Mouse (Mus musculus) limb, embryonic 11.5 days (tissue): ENCODE data around the gene Sptssa. TPM values are rescaled to one million over a fixed set of nuclear protein-coding genes. Genes with fewer than 3 reads are reported as not detected.
A peak's percentile ranks its signal among the peaks of the same experiment; 100 is the strongest.

ENCODE experiments used
- ATAC-seq: fragments of 200-750 bp; cut with Nextera tagmentation; 2 replicates; pipeline ENCODE4 v1.8.0; 2017; ENCODE audit warnings: low read depth; ENCODE audit not compliant: insufficient number of reproducible peaks, low FRiP score, low TSS enrichment
- DNase-seq: peaks from one replicate; pipeline ENCODE4 v3.0.0-alpha.2; 2015; ENCODE audit warnings: low spot score
- H3K27ac ChIP-seq: fragments of 300-500 bp; sonication (generic); replicated peaks from 2 replicates; pipeline ENCODE4 v1.5.1; 2014; ENCODE audit warnings: low read depth, mild to moderate bottlenecking, low read length
- H3K27me3 ChIP-seq: fragments of 300-500 bp; sonication (generic); 2 replicates; pipeline ENCODE4 v1.6.1; 2014; ENCODE audit warnings: mild to moderate bottlenecking, low read length, mixed read lengths; ENCODE audit not compliant: control insufficient read depth, insufficient read depth
- H3K36me3 ChIP-seq: fragments of 300-500 bp; sonication (generic); 2 replicates; pipeline ENCODE4 v1.6.1; 2014; ENCODE audit warnings: mild to moderate bottlenecking, low read length, moderate library complexity, mixed read lengths; ENCODE audit not compliant: control insufficient read depth, insufficient read depth
- H3K4me1 ChIP-seq: fragments of 300-500 bp; sonication (generic); 2 replicates; pipeline ENCODE4 v1.6.1; 2014; ENCODE audit warnings: low read length, mixed read lengths; ENCODE audit not compliant: control insufficient read depth, insufficient read depth
- H3K4me2 ChIP-seq: fragments of 300-500 bp; sonication (generic); 2 replicates; pipeline ENCODE4 v1.6.1; 2014; ENCODE audit warnings: low read depth, mild to moderate bottlenecking, moderate library complexity; ENCODE audit not compliant: severe bottlenecking
- H3K4me3 ChIP-seq: fragments of 300-500 bp; sonication (generic); 2 replicates; pipeline ENCODE4 v1.5.1; 2014; ENCODE audit warnings: low read depth, low read length
- H3K9ac ChIP-seq: fragments of 300-500 bp; sonication (generic); 2 replicates; pipeline ENCODE4 v1.6.1; 2014; ENCODE audit warnings: mild to moderate bottlenecking, low read length
- H3K9me3 ChIP-seq: fragments of 300-500 bp; sonication (generic); 2 replicates; pipeline ENCODE4 v1.6.1; 2016; ENCODE audit warnings: low read length; ENCODE audit not compliant: control insufficient read depth
- WGBS: fragments of 180-500 bp; shearing (Covaris S2); extraction: QIAGEN DNeasy Blood & Tissue Kit; methylation state at CpG from one replicate; pipeline ENCODE4 v1.1.7; 2014; 5-methylcytosine and 5-hydroxymethylcytosine counted together
- polyA plus RNA-seq: library from polyadenylated mRNA; unstranded; fragments of >200 nt; fragmentation: Nextera tagmentation; extraction: Ambion mirVana; gene quantifications from 2 replicates; pipeline ENCODE4 v1.2.1, GENCODE M21; 2014

The Sptssa gene
- polyA plus RNA-seq, 1 experiment from 2014 or later = 178 TPM

- H3K4me2 ChIP-seq = no peak overlapping the region
- no peak overlapping the region for H3K4me3 ChIP-seq
- H3K36me3 ChIP-seq = no peaks in the 10 kb centered on the region
- peaks cover 9% of the 10 kb centered on the region for H3K4me1 ChIP-seq
- no peaks in the 10 kb centered on the region for H3K9me3 ChIP-seq
- 72% methylated on average over 7 of the region's 7 CpGs for WGBS
- no peaks in the 10 kb centered on the region for H3K27me3 ChIP-seq
- no peak for DNase-seq
- H3K27ac ChIP-seq = no peak overlapping the region
- ATAC-seq = no peak
- H3K9ac ChIP-seq = no peak overlapping the region
Measured at GRCm38 (mm10) chr12:54658425-54659092, 2.2 kb upstream of the Sptssa start.

- 87% methylated on average over 5 of the region's 5 CpGs for WGBS
- H3K9me3 ChIP-seq = no peaks in the 10 kb centered on the region
- H3K36me3 ChIP-seq = no peaks in the 10 kb centered on the region
- H3K4me1 ChIP-seq = peaks cover 9% of the 10 kb centered on the region
- no peak for DNase-seq
- H3K9ac ChIP-seq = no peak overlapping the region
- no peak overlapping the region for H3K27ac ChIP-seq
- no peaks in the 10 kb centered on the region for H3K27me3 ChIP-seq
- H3K4me3 ChIP-seq = no peak overlapping the region
- no peak overlapping the region for H3K4me2 ChIP-seq
- ATAC-seq = no peak
Measured at GRCm38 (mm10) chr12:54657951-54658350, 1.6 kb upstream of the Sptssa start.

- ATAC-seq (no peak), DNase-seq (no peak)
- Histone ChIP-seq H3K9ac (no peak overlapping the region), H3K9me3 (no peaks in the 10 kb centered on the region), H3K27me3 (no peaks in the 10 kb centered on the region), H3K27ac (no peak overlapping the region), H3K4me2 (peak overlapping the region; percentile 50; the same call in 1 of the 2 replicates), H3K4me3 (no peak overlapping the region), H3K36me3 (no peaks in the 10 kb centered on the region), H3K4me1 (peaks cover 9% of the 10 kb centered on the region)
- 73% methylated on average over 2 of the region's 2 CpGs for WGBS
Measured at GRCm38 (mm10) chr12:54657226-54657625, 853 bp upstream of the Sptssa start.

GRCm38 (mm10) chr12:54656039-54656395, 356 bp downstream of the Sptssa start:
- Histone ChIP-seq H3K9ac (peak overlapping the region; percentile 79), H3K4me1 (peaks cover 9% of the 10 kb centered on the region), H3K27me3 (no peaks in the 10 kb centered on the region), H3K4me3 (peak overlapping the region; percentile 67), H3K27ac (peak overlapping the region; percentile 84), H3K9me3 (no peaks in the 10 kb centered on the region), H3K4me2 (peak overlapping the region; percentile 50), H3K36me3 (no peaks in the 10 kb centered on the region)
- DNase-seq (no peak), ATAC-seq (no peak; the same call in 1 of the 2 replicates)
- WGBS = 1% methylated on average over 21 of the region's 22 CpGs

- no peaks in the 10 kb centered on the region for H3K36me3 ChIP-seq
- DNase-seq (no peak), ATAC-seq (no peak)
- peaks cover 9% of the 10 kb centered on the region for H3K4me1 ChIP-seq
- H3K4me3 ChIP-seq = peak overlapping the region; percentile 67
- H3K9me3 ChIP-seq = no peaks in the 10 kb centered on the region
- WGBS = 36% methylated on average over 16 of the region's 16 CpGs
- peak overlapping the region; percentile 84 for H3K27ac ChIP-seq
- peak overlapping the region; percentile 79 for H3K9ac ChIP-seq
- H3K27me3 ChIP-seq = no peaks in the 10 kb centered on the region
- peak overlapping the region; percentile 50 for H3K4me2 ChIP-seq
Measured at GRCm38 (mm10) chr12:54655292-54656038, 908 bp downstream of the Sptssa start.

- WGBS = 87% methylated on average over 1 of the region's 1 CpGs
- Histone ChIP-seq H3K27me3 (no peaks in the 10 kb centered on the region), H3K27ac (no peak overlapping the region), H3K9ac (no peak overlapping the region), H3K36me3 (no peaks in the 10 kb centered on the region), H3K4me1 (peaks cover 9% of the 10 kb centered on the region), H3K9me3 (no peaks in the 10 kb centered on the region), H3K4me2 (peak overlapping the region; percentile 28), H3K4me3 (no peak overlapping the region)
- ATAC-seq (no peak), DNase-seq (no peak)
Measured at GRCm38 (mm10) chr12:54654741-54655140, 1.6 kb downstream of the Sptssa start.

- DNase-seq (no peak), ATAC-seq (no peak)
- Histone ChIP-seq H3K36me3 (no peaks in the 10 kb centered on the region), H3K9me3 (no peaks in the 10 kb centered on the region), H3K4me2 (peak overlapping the region; percentile 28), H3K4me1 (peaks cover 9% of the 10 kb centered on the region), H3K27me3 (no peaks in the 10 kb centered on the region), H3K9ac (no peak overlapping the region), H3K27ac (no peak overlapping the region), H3K4me3 (no peak overlapping the region)
- WGBS = 75% methylated on average over 4 of the region's 4 CpGs
Measured at GRCm38 (mm10) chr12:54654141-54654540, 2.2 kb downstream of the Sptssa start.

GRCm38 (mm10) chr12:54652346-54652745, 4.0 kb downstream of the Sptssa start:
- H3K36me3 ChIP-seq = no peaks in the 10 kb centered on the region
- H3K4me1 ChIP-seq = peaks cover 9% of the 10 kb centered on the region
- no peak for DNase-seq
- no peak overlapping the region for H3K9ac ChIP-seq
- WGBS = 92% methylated on average over 12 of the region's 12 CpGs
- no peak for ATAC-seq
- H3K9me3 ChIP-seq = no peaks in the 10 kb centered on the region
- no peak overlapping the region for H3K27ac ChIP-seq
- no peak overlapping the region for H3K4me3 ChIP-seq
- H3K27me3 ChIP-seq = no peaks in the 10 kb centered on the region
- no peak overlapping the region for H3K4me2 ChIP-seq
